Mouse (Mus musculus) lung, postnatal 0 days (tissue): ENCODE data around the gene Gapdh.

Experiments used
- CTCF ChIP-seq: IDR thresholded peaks from 2 replicates; pipeline ENCODE4 v1.5.1; 2016; ENCODE audit warnings: antibody characterized with exemption, mild to moderate bottlenecking
- EP300 ChIP-seq: IDR thresholded peaks from 2 replicates; pipeline ENCODE4 v1.6.1; 2016; ENCODE audit warnings: antibody characterized with exemption, mild to moderate bottlenecking, control low read depth

DNA sequence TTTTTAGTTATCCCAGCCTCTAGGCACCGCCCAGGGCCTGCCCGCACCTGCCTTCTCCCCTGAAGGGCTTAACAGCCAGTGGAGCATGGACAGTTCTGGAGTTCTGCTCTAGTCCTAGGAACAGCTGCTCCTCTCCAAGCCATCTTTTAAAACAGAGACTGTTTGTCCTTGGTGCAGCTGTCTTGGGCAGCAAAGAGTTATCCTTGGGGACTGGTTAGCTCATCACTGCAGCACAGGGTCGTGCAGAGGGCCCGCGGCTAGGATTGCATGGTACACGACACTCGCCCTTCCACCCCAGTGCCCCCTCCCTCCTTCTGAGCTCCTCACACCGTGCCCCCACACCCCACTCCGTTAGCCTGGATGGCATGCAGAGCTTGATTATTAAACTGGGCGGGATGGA is 18.9 kb downstream of the Gapdh start:
- TF ChIP-seq CTCF (no peak), EP300 (no peak)
